Mouse (Mus musculus) midbrain, embryonic 13.5 days (tissue): ENCODE data around the gene Lrrc47. TPM values are rescaled to one million over a fixed set of nuclear protein-coding genes. Genes with fewer than 3 reads are reported as not detected.
A peak's percentile ranks its signal among the peaks of the same experiment; 100 is the strongest.

Source experiments
- ATAC-seq: fragments of 200-750 bp; cut with Nextera tagmentation; 2 replicates; pipeline ENCODE4 v1.8.0; 2017; ENCODE audit warnings: mild to moderate bottlenecking, moderate TSS enrichment, moderate library complexity
- H3K27ac ChIP-seq: fragments of 300-500 bp; sonication (generic); 2 replicates; pipeline ENCODE4 v1.5.1; 2015; ENCODE audit warnings: inconsistent platforms, mild to moderate bottlenecking, moderate library complexity
- H3K27me3 ChIP-seq: fragments of 300-500 bp; sonication (generic); 2 replicates; pipeline ENCODE4 v1.6.1; 2015; ENCODE audit warnings: mild to moderate bottlenecking, inconsistent platforms
- H3K36me3 ChIP-seq: fragments of 300-500 bp; sonication (generic); 2 replicates; pipeline ENCODE4 v1.6.1; 2015; ENCODE audit warnings: mild to moderate bottlenecking, inconsistent platforms
- H3K4me1 ChIP-seq: fragments of 300-500 bp; sonication (generic); replicated peaks from 2 replicates; pipeline ENCODE4 v1.6.1; 2015; ENCODE audit warnings: inconsistent platforms
- H3K4me2 ChIP-seq: fragments of 300-500 bp; sonication (generic); replicated peaks from 2 replicates; pipeline ENCODE4 v1.6.1; 2015; ENCODE audit warnings: moderate library complexity, mild to moderate bottlenecking, inconsistent platforms
- H3K4me3 ChIP-seq: fragments of 300-500 bp; sonication (generic); replicated peaks from 2 replicates; pipeline ENCODE4 v1.5.1; 2015; ENCODE audit warnings: mild to moderate bottlenecking, inconsistent platforms
- H3K9ac ChIP-seq: fragments of 300-500 bp; sonication (generic); replicated peaks from 2 replicates; pipeline ENCODE4 v1.6.1; 2015; ENCODE audit warnings: mild to moderate bottlenecking, inconsistent platforms
- H3K9me3 ChIP-seq: fragments of 300-500 bp; sonication (generic); 2 replicates; pipeline ENCODE4 v1.6.1; 2016; ENCODE audit warnings: mild to moderate bottlenecking, inconsistent platforms
- WGBS: fragments of 180-500 bp; shearing (Covaris S2); methylation state at CpG from one replicate; pipeline ENCODE4 v1.1.7; 2015; 5-methylcytosine and 5-hydroxymethylcytosine counted together
- polyA plus RNA-seq: library from polyadenylated mRNA; unstranded; fragments of >200 nt; fragmentation: Nextera tagmentation; extraction: Ambion mirVana; gene quantifications from 2 replicates; pipeline ENCODE4 v1.2.1, GENCODE M21; 2015

Lrrc47 gene
- polyA plus RNA-seq, 1 experiment from 2014 or later = 24.7 TPM

DNA sequence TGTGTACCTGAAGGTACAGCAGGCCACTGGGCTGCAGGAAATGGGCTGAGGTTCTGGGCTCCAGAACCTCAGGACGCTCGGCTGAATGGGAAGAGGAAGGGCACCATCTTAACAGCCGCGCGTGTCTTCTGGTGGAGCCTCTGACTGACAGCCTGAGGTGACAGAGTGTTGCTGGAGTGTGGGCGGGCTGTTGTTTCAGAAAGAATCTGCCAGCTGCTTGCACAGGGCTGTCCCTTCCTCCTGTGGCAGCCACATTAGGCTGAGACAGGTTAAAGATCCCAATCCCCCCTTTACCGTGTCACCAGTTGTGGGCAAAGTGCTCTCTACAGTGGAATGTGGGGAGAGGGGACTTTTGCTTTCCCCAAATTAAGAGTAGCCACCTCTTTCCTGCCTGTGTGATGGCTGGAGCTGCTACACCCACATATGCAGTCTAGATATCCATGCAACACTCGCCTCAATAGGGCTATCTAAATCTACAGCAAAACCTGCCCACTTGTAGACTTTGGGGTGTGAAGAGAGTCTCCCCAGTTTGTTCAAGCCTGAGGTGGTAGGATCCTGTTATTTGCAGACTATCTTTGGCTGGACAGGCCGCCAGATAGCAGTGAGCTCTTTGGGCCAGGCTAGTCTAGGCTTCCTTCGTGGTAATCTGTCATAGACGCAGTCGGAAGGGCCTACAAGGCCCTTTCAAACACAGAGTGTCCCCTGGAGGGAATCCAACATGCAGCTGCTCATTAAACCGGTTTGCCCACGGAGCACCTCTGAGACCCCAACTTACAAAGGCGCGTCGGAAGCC lies 13.4 kb downstream of the Lrrc47 start:
- Histone ChIP-seq H3K27me3 (peaks cover 44% of the 10 kb centered on the region), H3K27ac (no peak overlapping the region; the same call in 1 of the 2 replicates), H3K36me3 (peaks cover 26% of the 10 kb centered on the region), H3K4me1 (peaks cover 24% of the 10 kb centered on the region), H3K9me3 (no peaks in the 10 kb centered on the region), H3K4me3 (0 out of 2 replicates have a peak overlapping the region, but pooled peaks have one; percentile 32), H3K9ac (peak overlapping the region; percentile 50; the same call in 1 of the 2 replicates), H3K4me2 (peak overlapping the region; percentile 56)
- no peak for ATAC-seq
- WGBS = 41% methylated on average over 17 of the region's 17 CpGs

DNA sequence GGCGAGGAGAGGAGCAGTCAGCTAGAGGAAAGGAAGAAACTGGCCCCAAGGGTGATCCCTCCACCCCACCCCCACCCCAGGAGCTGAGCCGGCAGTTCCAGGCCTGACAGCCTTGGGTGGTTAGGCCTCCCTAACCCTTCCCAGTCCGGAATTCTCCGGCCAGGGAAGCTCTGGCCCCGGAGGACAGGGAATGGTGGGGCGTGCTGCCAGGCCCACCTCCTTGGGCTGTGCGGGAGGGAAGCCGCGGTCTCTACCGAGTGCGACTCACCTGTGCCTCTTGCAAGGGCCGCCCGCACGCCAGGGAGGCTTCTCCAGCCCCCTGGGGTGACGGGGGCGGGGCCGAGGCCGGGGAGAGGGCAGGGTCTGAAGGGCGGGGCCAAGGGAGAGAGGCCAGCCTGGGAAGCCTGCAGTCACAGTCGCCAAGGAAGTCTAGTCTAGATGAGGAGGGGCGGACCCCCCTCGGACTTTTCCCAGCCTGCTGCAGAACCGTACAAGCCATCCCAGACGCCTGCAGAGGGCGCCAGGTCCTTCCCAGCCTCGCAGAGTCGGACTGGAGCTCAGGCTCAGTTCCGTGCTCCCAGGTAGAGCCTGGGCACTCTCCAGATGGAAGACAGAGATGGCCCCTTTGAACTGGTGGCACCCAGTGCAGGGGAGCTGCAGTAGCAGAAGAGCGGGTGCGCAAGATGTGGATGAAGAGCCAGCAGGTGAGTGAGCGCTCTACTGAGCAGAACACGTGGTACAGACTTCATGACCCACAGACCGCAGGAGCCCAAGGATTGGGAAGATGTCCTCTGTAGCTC lies 14.3 kb downstream of the Lrrc47 start, which contains the start of gene Smim1:
TSS of gene Smim1 (minus strand) at position 590 of the 800 bp plus-strand sequence.
- peak within 1 kb of the TSS; percentile 50 for H3K9ac ChIP-seq
- whole genome bisulfite sequencing = 3% methylated on average over 32 of the region's 33 CpGs
- H3K4me2 ChIP-seq = peak within 1 kb of the TSS; percentile 56
- H3K27me3 ChIP-seq = peaks cover 44% of the 10 kb centered on the region
- peaks cover 24% of the 10 kb centered on the region for H3K4me1 ChIP-seq
- H3K4me3 ChIP-seq = peak within 1 kb of the TSS; percentile 32
- ATAC-seq = peak; percentile 55
- H3K9me3 ChIP-seq = no peaks in the 10 kb centered on the region
- peaks cover 17% of the 10 kb centered on the region for H3K36me3 ChIP-seq
- no peak within 1 kb of the TSS; the same call in 1 of the 2 replicates for H3K27ac ChIP-seq

DNA sequence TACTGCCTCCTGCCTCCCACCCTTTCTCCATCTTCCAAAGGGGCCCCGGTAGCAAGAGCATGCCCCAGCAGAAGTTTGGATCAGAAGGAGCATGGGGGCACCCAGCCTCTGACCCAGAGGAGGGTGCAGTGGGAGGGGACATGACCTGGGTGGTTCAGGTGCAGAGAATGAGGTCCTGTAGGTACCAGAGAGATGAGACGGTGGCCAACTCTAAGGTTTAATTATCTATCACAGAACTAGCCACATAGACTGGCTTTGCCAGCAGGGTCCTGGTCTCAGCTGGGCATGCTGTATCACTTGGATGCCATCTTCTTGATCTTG lies 14.9 kb downstream of the Lrrc47 start:
- 27% methylated on average over 2 of the region's 2 CpGs for WGBS
- H3K9ac ChIP-seq = no peak overlapping the region
- H3K27ac ChIP-seq = no peak overlapping the region
- H3K9me3 ChIP-seq = no peaks in the 10 kb centered on the region
- no peak for ATAC-seq
- peaks cover 24% of the 10 kb centered on the region for H3K4me1 ChIP-seq
- peak overlapping the region; percentile 56 for H3K4me2 ChIP-seq
- peak overlapping the region; percentile 32 for H3K4me3 ChIP-seq
- peaks cover 44% of the 10 kb centered on the region for H3K27me3 ChIP-seq
- H3K36me3 ChIP-seq = peaks cover 11% of the 10 kb centered on the region

DNA sequence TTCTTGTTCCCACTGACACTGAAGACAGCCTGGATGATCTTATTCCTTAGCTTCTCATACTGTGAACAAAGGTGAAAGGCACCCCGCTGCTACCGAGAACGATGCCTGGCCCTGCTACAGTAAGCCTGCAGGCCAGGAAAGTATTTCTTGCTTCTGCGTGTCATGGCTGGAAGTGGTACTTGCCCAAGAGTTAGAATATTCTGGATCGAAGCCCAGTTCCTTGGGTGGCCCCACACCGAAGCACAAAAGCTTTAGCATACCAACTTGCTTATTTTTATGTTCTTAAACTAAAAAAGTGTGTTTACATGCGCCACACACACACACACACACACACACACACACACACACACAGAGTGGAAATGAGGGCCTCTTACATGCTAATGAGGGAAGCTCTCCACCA lies 16.5 kb downstream of the Lrrc47 start:
- Histone ChIP-seq H3K27me3 (peaks cover 44% of the 10 kb centered on the region), H3K4me3 (no peak overlapping the region), H3K9me3 (no peaks in the 10 kb centered on the region), H3K4me1 (peaks cover 24% of the 10 kb centered on the region), H3K9ac (no peak overlapping the region), H3K27ac (no peak overlapping the region), H3K4me2 (no peak overlapping the region), H3K36me3 (no peaks in the 10 kb centered on the region)
- WGBS = 86% methylated on average over 7 of the region's 7 CpGs
- ATAC-seq = no peak

DNA sequence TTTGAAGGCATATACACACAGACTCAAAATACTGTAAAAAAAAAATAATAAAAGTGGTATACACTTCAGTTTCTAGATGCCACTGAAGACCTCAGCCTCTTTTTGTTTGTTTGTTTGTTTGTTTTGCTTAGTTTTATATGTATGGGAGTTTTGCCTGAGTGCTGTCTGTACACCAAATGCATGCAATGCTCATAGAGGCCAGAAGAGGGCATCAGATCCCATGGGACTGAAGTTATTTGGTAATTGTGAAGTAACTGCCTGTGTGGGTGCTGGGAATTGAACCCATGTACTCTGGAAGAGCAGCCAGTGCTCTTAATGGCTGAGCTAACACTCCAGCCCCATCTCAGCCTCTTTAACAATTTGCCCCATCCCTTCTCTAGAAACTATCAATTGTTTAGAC lies 17.1 kb downstream of the Lrrc47 start:
- ATAC-seq = no peak
- Histone ChIP-seq H3K36me3 (no peaks in the 10 kb centered on the region), H3K27me3 (peaks cover 39% of the 10 kb centered on the region), H3K27ac (no peak overlapping the region), H3K4me2 (no peak overlapping the region), H3K4me3 (no peak overlapping the region), H3K9me3 (no peaks in the 10 kb centered on the region), H3K9ac (no peak overlapping the region), H3K4me1 (peaks cover 22% of the 10 kb centered on the region)

DNA sequence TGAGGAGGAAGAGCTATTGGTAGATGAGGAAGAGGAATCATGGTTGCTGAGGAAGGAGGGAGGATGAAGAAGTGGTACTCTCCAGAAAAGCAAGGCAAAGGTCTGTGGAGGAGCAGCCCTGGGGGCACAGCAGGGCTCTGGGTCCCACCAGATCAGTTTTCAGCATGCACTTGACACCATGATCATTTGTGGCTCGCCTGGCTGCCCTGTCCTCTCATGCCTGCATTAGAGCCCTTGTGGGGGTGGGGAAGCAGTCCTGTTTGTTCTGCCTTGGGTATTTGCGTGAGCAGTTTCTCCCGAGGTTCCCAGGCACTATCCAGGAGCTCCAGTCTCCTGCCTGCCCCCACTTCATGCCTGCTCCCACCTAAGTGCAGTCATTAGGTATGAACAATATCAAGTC lies 25.6 kb downstream of the Lrrc47 start:
- no peak overlapping the region for H3K4me2 ChIP-seq
- no peaks in the 10 kb centered on the region for H3K9me3 ChIP-seq
- no peaks in the 10 kb centered on the region for H3K27me3 ChIP-seq
- no peak overlapping the region for H3K4me3 ChIP-seq
- 53% methylated on average over 3 of the region's 3 CpGs for WGBS
- no peaks in the 10 kb centered on the region for H3K4me1 ChIP-seq
- no peak overlapping the region for H3K9ac ChIP-seq
- H3K27ac ChIP-seq = no peak overlapping the region
- ATAC-seq = no peak
- no peaks in the 10 kb centered on the region for H3K36me3 ChIP-seq

DNA sequence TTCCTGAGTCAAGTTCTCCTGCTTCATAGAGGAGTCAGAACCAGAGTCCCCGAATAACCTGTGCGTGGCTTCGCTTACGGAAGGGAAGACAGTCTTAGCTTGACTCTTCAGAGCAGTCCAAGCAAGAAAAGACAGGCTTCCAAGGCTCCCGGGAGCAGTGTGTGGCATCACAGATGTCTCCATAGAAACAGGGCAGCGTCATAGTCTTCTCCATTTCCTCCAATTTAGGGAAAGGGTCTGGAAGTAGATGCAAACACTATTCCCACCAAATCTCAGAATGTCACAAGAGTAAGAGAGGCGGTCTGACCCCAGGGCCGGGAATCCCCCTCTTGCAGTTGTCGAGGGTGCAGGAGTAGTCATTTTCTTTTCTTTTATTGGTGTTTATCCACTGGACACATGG lies 31.0 kb downstream of the Lrrc47 start, which contains the start of gene Ccdc27:
TSS of gene Ccdc27 (minus strand) at position 101 of the 400 bp plus-strand sequence.
- H3K9ac ChIP-seq = no peak within 1 kb of the TSS
- no peak within 1 kb of the TSS for H3K4me2 ChIP-seq
- no peaks in the 10 kb centered on the region for H3K4me1 ChIP-seq
- H3K27ac ChIP-seq = no peak within 1 kb of the TSS
- no peak for ATAC-seq
- no peaks in the 10 kb centered on the region for H3K9me3 ChIP-seq
- H3K4me3 ChIP-seq = no peak within 1 kb of the TSS
- no peaks in the 10 kb centered on the region for H3K36me3 ChIP-seq
- WGBS = 86% methylated on average over 9 of the region's 9 CpGs
- no peaks in the 10 kb centered on the region for H3K27me3 ChIP-seq

DNA sequence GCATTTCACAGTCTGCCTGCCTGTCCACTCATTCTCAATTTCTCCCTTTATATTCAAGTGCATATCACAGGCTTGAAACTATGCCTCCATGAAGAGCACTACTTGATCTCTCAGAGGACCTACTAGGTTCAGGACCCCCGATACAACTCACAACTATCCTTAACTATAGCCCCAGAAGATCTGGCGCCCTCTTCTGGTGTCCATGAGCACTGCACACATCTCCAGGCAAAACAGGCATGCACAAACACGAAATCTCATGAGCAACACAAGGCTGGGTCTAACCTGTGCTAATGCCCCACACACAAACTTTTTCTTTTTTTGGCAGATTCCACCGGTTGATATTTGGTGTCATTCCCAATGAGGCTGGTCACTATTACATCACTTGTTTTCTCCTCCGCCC lies 34.3 kb downstream of the Lrrc47 start:
- no peak for ATAC-seq
- H3K27me3 ChIP-seq = no peaks in the 10 kb centered on the region
- no peaks in the 10 kb centered on the region for H3K36me3 ChIP-seq
- H3K27ac ChIP-seq = no peak overlapping the region
- H3K4me1 ChIP-seq = no peaks in the 10 kb centered on the region
- 66% methylated on average over 5 of the region's 5 CpGs for WGBS
- H3K4me2 ChIP-seq = no peak overlapping the region
- no peaks in the 10 kb centered on the region for H3K9me3 ChIP-seq
- H3K9ac ChIP-seq = no peak overlapping the region
- H3K4me3 ChIP-seq = no peak overlapping the region

DNA sequence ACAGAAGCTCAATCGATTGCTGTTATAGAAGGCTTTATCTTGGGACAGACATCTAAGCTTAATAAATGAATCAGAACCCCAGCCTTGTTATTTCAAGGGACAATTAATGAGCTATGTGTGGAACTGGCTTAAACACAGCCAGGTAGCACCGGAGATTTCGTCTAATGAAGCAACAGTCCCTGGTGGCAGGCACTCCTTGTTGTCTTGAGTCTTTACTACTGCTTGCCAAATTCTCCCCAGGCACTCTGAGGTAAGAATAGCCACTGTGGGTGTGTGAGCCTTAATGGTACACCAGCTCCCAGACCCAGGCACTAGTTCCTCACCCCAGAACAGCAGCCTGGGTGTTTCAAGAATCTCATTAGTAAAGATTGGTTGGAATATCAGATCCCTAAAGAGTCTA lies 39.9 kb downstream of the Lrrc47 start:
- Histone ChIP-seq H3K27ac (no peak overlapping the region), H3K36me3 (no peaks in the 10 kb centered on the region), H3K27me3 (no peaks in the 10 kb centered on the region), H3K4me1 (no peaks in the 10 kb centered on the region), H3K9ac (no peak overlapping the region), H3K4me3 (no peak overlapping the region), H3K9me3 (no peaks in the 10 kb centered on the region), H3K4me2 (no peak overlapping the region)
- no peak for ATAC-seq
- 92% methylated on average over 3 of the region's 3 CpGs for WGBS

DNA sequence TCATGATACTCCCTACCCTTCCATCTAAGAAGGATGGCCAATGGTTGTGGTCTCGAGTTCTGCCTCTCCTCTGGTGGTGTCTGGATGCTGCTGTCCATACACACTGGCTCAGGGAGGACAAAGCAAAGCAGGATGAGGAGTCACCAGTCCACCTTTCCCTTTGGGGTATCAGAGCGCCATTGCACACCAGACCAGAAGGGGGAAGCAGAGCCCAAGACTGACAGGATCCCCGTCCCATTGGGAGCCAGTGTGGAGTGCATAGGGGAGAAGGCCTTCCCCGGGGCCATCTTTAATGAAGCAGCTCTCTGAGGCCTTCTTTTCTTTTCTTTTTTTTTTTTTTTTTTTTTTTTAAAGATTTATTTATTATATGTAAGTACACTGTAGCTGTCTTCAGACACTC lies 41.5 kb downstream of the Lrrc47 start:
- H3K4me2 ChIP-seq = no peak overlapping the region
- H3K36me3 ChIP-seq = no peaks in the 10 kb centered on the region
- no peak overlapping the region for H3K9ac ChIP-seq
- H3K9me3 ChIP-seq = no peaks in the 10 kb centered on the region
- no peak overlapping the region for H3K27ac ChIP-seq
- no peak overlapping the region for H3K4me3 ChIP-seq
- H3K4me1 ChIP-seq = no peaks in the 10 kb centered on the region
- ATAC-seq = no peak
- H3K27me3 ChIP-seq = no peaks in the 10 kb centered on the region
- 67% methylated on average over 4 of the region's 4 CpGs for WGBS

DNA sequence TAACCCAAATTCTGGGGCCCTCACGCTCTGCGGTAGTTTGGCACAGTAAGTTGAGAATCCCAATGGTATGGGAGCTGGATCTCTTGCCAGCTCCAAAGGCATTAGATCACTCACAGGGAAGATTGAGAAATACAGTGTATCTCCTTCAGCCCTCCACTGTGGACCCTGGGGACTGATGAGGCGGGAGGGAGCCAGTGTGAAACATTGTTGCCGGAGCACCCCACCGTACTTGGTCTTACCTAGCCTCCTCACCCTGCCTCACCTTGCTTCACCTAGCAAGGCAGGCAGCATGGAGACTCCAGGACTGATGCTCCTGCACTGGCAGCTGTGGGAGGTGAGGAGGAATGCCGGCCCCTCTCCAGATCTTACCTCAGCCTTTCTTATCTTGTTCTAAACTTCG lies 44.0 kb downstream of the Lrrc47 start:
- no peaks in the 10 kb centered on the region for H3K36me3 ChIP-seq
- no peak overlapping the region for H3K9ac ChIP-seq
- H3K27me3 ChIP-seq = no peaks in the 10 kb centered on the region
- no peaks in the 10 kb centered on the region for H3K4me1 ChIP-seq
- ATAC-seq = no peak
- 88% methylated on average over 7 of the region's 7 CpGs for WGBS
- H3K9me3 ChIP-seq = no peaks in the 10 kb centered on the region
- no peak overlapping the region for H3K27ac ChIP-seq
- H3K4me3 ChIP-seq = no peak overlapping the region
- no peak overlapping the region for H3K4me2 ChIP-seq

DNA sequence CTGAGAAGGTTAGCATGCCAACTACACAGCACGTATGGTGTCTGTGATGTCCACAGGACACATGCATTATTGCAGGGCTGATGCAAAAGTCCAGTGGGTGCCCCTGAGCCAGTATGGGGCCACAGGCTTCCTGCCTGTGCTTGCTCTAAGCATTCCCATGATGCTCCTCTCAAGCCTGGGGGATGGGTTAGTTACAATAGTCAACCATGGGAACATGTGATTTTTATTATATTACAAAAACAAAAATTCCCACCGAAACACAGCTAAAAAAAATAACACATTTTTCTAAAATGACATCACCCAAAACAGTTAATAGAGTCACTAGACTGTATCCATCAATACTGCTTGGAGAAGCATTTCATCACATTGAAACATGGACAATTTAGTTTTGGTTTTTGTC lies 44.5 kb downstream of the Lrrc47 start:
- H3K9me3 ChIP-seq = no peaks in the 10 kb centered on the region
- no peak overlapping the region for H3K9ac ChIP-seq
- H3K4me1 ChIP-seq = no peaks in the 10 kb centered on the region
- H3K27me3 ChIP-seq = no peaks in the 10 kb centered on the region
- H3K4me2 ChIP-seq = no peak overlapping the region
- no peaks in the 10 kb centered on the region for H3K36me3 ChIP-seq
- no peak overlapping the region for H3K4me3 ChIP-seq
- H3K27ac ChIP-seq = no peak overlapping the region
- no peak for ATAC-seq
- WGBS = 72% methylated on average over 2 of the region's 2 CpGs
